Mouse (Mus musculus): ENCODE data around the gene Atg2a.

DNA sequence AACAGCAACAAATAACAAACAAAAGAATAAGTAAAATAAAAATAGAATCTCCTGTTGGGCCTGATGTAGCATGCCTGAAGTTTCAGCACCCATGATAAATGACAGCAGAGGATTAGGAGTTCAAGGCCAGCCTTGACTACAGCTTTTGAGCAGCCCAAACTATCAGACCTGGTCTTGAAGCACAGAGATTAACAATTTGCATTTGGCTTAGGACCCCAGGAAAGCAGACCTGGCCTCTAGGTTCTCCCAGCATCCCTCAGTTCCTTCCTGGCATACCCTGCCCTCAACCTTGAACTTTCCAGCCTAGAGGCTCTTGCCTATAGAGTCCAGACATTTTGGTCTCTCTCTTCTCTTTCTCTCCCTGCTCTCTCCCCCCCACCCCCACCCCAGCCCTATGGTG lies 2.7 kb upstream of the Atg2a start:
- TF ChIP-seq CTCF (IDR thresholded peaks at IDR 0.05; ENCODE audit: extremely low read depth, insufficient read depth, insufficient read length, insufficient replicate concordance) (no peak), POLR2A (IDR thresholded peaks at IDR 0.05; ENCODE audit: low read depth, low read length) (no peak)

Measured in spleen, adult 2 months (tissue).